Mouse (Mus musculus) c-Kit-negative CD71-positive TER-119-positive erythroid progenitor cells, embryonic 14.5 days (primary cell): ENCODE results near the gene 4933421I07Rik.

Experiments used
- DNase-seq: peaks from one replicate; pipeline ENCODE4 v3.0.0-alpha.2; 2013; ENCODE audit warnings: low read depth, low spot score

4933421I07Rik gene

GRCm38 (mm10) chr7:42447850-42448249 is at the start of gene 4933421I07Rik:
Gene 4933421I07Rik (minus strand): TSS chr7:42448120.
- DNase-seq = no peak

DNA sequence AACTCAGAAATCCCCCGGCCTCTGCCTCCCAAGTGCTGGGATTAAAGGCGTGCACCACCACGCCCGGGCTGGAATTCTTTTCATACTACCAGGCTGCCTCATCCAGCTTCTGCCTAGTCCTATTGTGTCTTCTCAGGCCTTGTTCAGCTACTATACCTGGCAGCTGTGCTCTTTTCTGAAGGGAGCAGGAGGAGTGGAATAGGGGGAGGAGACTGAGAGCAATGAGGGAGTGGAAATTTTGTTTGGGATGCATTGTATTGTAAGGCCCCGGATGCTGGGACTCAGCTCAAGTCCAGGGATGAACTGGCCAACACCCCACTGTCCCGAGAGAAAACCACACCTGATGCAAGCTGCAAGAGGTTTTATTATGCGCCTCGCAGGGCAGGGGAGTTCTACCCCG is 49.4 kb upstream of the 4933421I07Rik start:
- no peak for DNase-seq

DNA sequence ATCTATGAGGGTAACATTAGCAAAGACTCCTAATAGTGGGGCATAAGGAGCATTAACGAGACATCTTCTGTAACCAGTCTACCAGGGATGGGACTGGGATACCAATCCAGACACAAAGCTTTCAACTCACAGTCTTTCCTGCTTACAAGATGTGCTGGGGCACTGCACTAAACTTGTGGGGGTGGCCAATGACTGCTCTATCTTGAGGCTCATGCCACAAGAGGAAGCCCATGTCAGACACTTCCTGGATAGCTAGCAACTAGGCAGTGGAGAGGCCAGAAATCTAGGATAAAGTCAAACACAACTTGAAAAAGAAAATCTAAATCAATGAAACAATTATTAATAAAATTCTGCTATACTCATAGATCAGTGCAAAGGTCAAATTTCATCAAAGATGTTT is 48.3 kb upstream of the 4933421I07Rik start:
- no peak for DNase-seq

DNA sequence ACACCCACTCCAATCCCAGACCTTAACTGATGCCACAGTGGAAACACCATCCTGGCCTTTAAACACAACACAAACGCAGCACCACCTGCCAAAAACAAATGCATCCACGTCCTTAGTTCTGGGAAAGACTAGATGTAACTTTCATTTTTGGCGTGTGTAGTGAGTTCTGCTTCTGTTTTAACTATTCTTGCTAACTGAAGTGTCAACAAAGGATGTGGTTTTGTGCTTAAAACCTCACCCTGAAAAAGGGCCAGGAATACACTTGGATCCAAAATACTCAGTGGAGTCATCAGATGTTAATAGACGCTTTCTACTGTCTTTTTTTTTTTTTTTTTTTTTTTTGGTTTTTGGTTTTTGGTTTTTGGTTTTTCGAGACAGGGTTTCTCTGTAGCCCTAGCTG is 42.9 kb upstream of the 4933421I07Rik start:
- DNase-seq = no peak

DNA sequence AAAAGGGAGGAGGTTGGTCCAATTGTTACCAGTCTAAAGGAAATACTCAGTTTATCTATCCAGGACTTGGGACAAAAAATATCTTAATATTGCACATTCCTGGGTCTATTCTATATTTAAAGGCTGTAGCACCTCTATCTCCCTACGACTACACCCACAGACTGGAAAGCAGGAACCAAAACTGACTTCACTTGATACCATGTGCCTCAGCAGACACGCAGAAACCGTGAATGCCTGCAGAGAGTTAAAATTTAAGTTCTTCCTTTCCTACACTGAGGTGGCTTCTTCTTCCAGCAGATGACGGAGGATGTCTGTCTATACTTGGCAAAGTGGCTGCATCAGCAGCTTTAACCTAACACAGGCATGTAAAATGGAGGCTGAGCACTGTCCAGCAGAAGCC is 42.4 kb upstream of the 4933421I07Rik start:
- no peak for DNase-seq

GRCm38 (mm10) chr7:42454640-42455039 is 6.7 kb upstream of the 4933421I07Rik start:
- DNase-seq = no peak

DNA sequence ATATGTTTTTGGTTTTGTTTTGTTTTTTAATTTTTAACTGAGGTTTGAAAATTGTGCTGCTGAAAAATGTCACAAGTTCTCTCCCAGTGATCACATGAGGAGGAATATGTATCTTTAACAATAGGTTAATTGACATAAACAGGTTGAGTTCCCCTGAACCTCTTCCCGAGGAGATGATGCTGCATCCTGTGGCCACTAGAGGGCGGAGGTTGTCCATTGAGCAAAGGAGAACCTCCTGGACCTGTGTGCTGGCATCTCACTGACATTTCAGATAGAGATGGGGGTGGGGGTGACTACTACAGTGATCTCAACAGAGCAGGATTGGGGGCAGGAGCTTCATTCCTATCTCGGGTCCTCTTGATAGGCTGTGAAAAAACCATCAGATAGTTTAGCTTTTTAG is 2.7 kb upstream of the 4933421I07Rik start:
- DNase-seq = no peak

- DNase-seq = no peak
Observed at GRCm38 (mm10) chr7:42447352-42447751, 568 bp downstream of the 4933421I07Rik start.
